Mouse (Mus musculus) olfactory bulb, adult 2 months (tissue): Measurements from ENCODE around the gene Msmp. TPM values are rescaled to one million over a fixed set of nuclear protein-coding genes. Genes with fewer than 3 reads are reported as not detected.

ENCODE experiments used
- H3K27ac ChIP-seq: fragments of 200-500 bp; 2 replicates; pipeline ENCODE4 v1.5.1; 2012; ENCODE audit warnings: low read depth, low read length; ENCODE audit not compliant: insufficient read depth
- H3K4me1 ChIP-seq: fragments of 200-500 bp; 2 replicates; pipeline ENCODE4 v1.6.1; 2012; ENCODE audit warnings: low read length; ENCODE audit not compliant: control insufficient read depth, insufficient read depth
- H3K4me3 ChIP-seq: fragments of 200-500 bp; 2 replicates; pipeline ENCODE4 v1.5.1; 2012; ENCODE audit warnings: mild to moderate bottlenecking, low read depth, low read length, moderate library complexity; ENCODE audit not compliant: insufficient read depth
- CTCF ChIP-seq: fragments of 200-500 bp; IDR thresholded peaks from 2 replicates; pipeline ENCODE4 v1.5.1; 2012; ENCODE audit warnings: low read depth, mild to moderate bottlenecking, low read length, moderate library complexity; ENCODE audit not compliant: insufficient read depth
- POLR2A ChIP-seq: fragments of 200-500 bp; IDR thresholded peaks from 2 replicates; pipeline ENCODE4 v1.6.1; 2012; ENCODE audit warnings: mild to moderate bottlenecking, low read depth, low read length, moderate library complexity; ENCODE audit not compliant: insufficient read depth
- WGBS: fragments of 180-500 bp; shearing (Covaris S2); methylation state at CpG from one replicate; pipeline ENCODE4 v1.1.7; 2018; 5-methylcytosine and 5-hydroxymethylcytosine counted together
- polyA plus RNA-seq: library from polyadenylated mRNA; stranded (reverse); fragments of >200 nt; gene quantifications from 2 replicates; pipeline ENCODE4 v1.2.4, GENCODE M21; 2012; ENCODE audit warnings: low replicate concordance; ENCODE audit not compliant: missing spikeins, insufficient read depth, insufficient read length

The Msmp gene
- polyA plus RNA-seq, 1 experiment, result not detected

- H3K27ac ChIP-seq, result no peak overlapping the region
- H3K4me3 ChIP-seq, result no peak overlapping the region
- 84% methylated on average over 12 of the region's 12 CpGs for WGBS
- H3K4me1 ChIP-seq, result no peaks in the 10 kb centered on the region
- TF ChIP-seq CTCF (no peak), POLR2A (no peak)
Observed at GRCm38 (mm10) chr4:43546375-43547047, 37.8 kb downstream of the Msmp start.

GRCm38 (mm10) chr4:43542044-43542443, 42.2 kb downstream of the Msmp start:
- Histone ChIP-seq H3K27ac (no peak overlapping the region), H3K4me3 (no peak overlapping the region), H3K4me1 (no peaks in the 10 kb centered on the region)
- TF ChIP-seq POLR2A, result no peak
- no peak for TF ChIP-seq CTCF
- WGBS, result 77% methylated on average over 3 of the region's 3 CpGs

- Histone ChIP-seq H3K27ac (no peak overlapping the region), H3K4me1 (no peaks in the 10 kb centered on the region), H3K4me3 (no peak overlapping the region)
- TF ChIP-seq POLR2A (no peak), CTCF (no peak)
- 90% methylated on average over 9 of the region's 9 CpGs for WGBS
Observed at GRCm38 (mm10) chr4:43536031-43536430, 48.3 kb downstream of the Msmp start.

- 97% methylated on average over 8 of the region's 8 CpGs for WGBS
- TF ChIP-seq POLR2A (no peak), CTCF (no peak)
- Histone ChIP-seq H3K27ac (no peak overlapping the region), H3K4me1 (no peaks in the 10 kb centered on the region), H3K4me3 (no peak overlapping the region)
Observed at GRCm38 (mm10) chr4:43535628-43536027, 48.7 kb downstream of the Msmp start.

GRCm38 (mm10) chr4:43533270-43533669, 51.0 kb downstream of the Msmp start:
- H3K4me3 ChIP-seq, result no peak overlapping the region
- H3K27ac ChIP-seq, result no peak overlapping the region
- H3K4me1 ChIP-seq, result no peaks in the 10 kb centered on the region
- no peak for TF ChIP-seq CTCF
- TF ChIP-seq POLR2A, result no peak
- 85% methylated on average over 9 of the region's 9 CpGs for WGBS

Other genes with a start within 250 kb of the Msmp start
- not detected in 2 replicates for gene Rusc2, start 202.5 kb downstream of the Msmp start, polyA plus RNA-seq
- not detected in 2 replicates for gene Fam166b, start 155.4 kb downstream of the Msmp start, polyA plus RNA-seq
- gene Tesk1, start 142.6 kb downstream of the Msmp start, polyA plus RNA-seq, result not detected in 2 replicates
- not detected in 2 replicates for gene Cd72, start 129.9 kb downstream of the Msmp start, polyA plus RNA-seq
- gene Sit1, start 100.8 kb downstream of the Msmp start, polyA plus RNA-seq, result not detected in 2 replicates
- gene Ccdc107, start 91.6 kb downstream of the Msmp start, polyA plus RNA-seq, result not detected in 2 replicates
- not detected in 2 replicates for gene Arhgef39, start 84.8 kb downstream of the Msmp start, polyA plus RNA-seq
- not detected in 2 replicates for gene Car9, start 77.5 kb downstream of the Msmp start, polyA plus RNA-seq
- gene Tpm2, start 60.7 kb downstream of the Msmp start, polyA plus RNA-seq, result not detected in 2 replicates
- gene Creb3, start 22.2 kb downstream of the Msmp start, polyA plus RNA-seq, result not detected in 2 replicates
- gene Tln1, start 21.8 kb downstream of the Msmp start, polyA plus RNA-seq, result 147 TPM in 1 of 2 replicates, not detected in the other
- 242 TPM in 1 of 2 replicates, not detected in the other for gene Rgp1, start 5.8 kb downstream of the Msmp start, polyA plus RNA-seq
- not detected in 2 replicates for gene Gba2, start 5.6 kb downstream of the Msmp start, polyA plus RNA-seq
- gene Npr2, start 47.4 kb upstream of the Msmp start, polyA plus RNA-seq, result not detected in 2 replicates
- not detected in 2 replicates for gene Spag8, start 69.1 kb upstream of the Msmp start, polyA plus RNA-seq
- not detected in 2 replicates for gene Hint2, start 72.0 kb upstream of the Msmp start, polyA plus RNA-seq
- not detected in 2 replicates for gene Tmem8b, start 84.5 kb upstream of the Msmp start, polyA plus RNA-seq
- gene Fam221b, start 84.7 kb upstream of the Msmp start, polyA plus RNA-seq, result not detected in 2 replicates
- gene Olfr70, start 116.3 kb upstream of the Msmp start, polyA plus RNA-seq, result not detected in 2 replicates
- not detected in 2 replicates for gene Olfr71, start 125.8 kb upstream of the Msmp start, polyA plus RNA-seq
- gene Hrct1, start 142.7 kb upstream of the Msmp start, polyA plus RNA-seq, result not detected in 2 replicates
- not detected in 2 replicates for gene Spaar, start 145.5 kb upstream of the Msmp start, polyA plus RNA-seq
- not detected in 2 replicates for gene Olfr159, start 186.5 kb upstream of the Msmp start, polyA plus RNA-seq
- gene Olfr156, start 239.4 kb upstream of the Msmp start, polyA plus RNA-seq, result not detected in 2 replicates